Mouse (Mus musculus) ZHBTc4 (cell line): Measurements from ENCODE around the gene Ip6k1.

Experiments used
- DNase-seq: peaks from one replicate; pipeline ENCODE4 v3.0.0-alpha.2; 2011; ENCODE audit warnings: low read depth, low spot score

Ip6k1 gene

DNA sequence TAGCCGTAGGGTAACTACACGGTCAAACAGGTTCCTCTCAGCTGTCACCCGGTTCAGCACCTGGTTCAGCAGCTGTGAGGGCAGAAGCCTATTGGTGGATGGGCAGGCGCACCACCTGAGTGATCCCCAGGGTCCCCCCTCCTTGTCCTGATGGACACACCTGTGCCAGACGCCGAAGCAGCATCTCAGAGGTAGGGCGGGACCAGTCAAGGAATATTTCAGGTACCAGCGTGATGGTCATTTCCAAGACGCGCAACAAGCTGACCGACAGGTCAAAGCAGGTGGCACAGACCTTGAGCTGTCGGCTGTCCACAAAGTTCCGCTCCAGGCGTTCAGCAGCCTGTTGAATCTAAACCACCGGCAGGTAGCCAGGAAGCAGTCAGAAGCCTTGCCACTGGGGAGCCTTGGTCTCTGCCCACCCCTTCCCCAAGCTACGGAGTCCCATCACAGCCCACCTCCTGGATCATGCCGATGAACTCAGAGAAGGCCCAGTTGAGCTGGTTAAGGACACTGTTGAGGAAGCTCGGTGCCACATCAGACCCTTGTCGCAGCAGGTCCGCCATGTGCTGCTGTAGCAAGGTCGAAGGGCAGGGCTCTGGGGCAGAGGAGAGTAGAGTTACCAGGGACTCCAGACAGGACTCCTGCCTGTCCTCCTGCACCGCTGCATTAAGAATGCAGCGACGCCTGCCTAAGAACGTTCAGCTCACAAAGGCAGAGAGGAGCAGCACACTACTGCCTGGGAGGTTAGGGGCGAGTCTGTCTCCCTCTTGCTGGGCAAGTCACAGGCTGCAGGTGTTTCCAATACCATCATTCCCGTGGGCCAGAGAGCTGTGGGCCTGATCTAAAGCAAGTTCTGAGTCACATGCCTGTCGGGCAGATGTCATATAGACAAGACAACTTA, 54.3 kb downstream of the Ip6k1 start:
- no peak for DNase-seq

DNA sequence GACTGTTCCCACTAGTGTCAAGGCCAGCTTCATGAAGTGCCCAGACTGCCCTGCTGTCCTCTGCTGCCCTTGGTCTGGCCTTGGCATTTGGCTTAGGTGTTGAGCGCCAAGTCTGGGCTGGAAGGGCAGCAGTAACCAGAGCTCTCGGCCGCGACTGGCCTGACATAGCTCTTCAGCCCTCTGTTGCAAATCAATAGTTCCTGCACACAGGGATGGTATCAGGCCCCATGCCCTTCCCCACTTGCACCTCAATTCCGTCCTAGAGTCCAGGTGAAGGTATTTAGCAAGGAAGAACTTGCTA, 54.9 kb downstream of the Ip6k1 start:
- DNase-seq, result no peak

DNA sequence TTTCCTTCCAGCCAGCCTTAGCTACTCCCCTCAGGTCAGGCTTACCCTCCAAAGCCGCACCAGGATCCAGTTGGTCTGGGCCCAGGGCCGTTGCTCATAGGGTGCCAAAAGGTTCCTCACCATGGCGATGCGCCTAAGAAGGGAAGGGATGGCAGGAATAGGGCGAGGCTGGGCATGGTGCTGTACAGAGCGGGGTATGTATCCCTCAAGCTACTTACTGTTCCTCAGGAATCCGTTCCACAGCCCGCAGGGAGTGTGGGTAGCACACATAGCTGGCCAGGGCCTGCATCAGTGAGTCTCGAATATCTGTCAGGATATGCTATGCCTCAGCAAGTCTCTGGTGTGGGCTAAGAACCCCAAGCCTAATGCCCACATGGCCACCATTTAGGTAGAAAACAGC, 56.0 kb downstream of the Ip6k1 start:
- DNase-seq, result no peak

DNA sequence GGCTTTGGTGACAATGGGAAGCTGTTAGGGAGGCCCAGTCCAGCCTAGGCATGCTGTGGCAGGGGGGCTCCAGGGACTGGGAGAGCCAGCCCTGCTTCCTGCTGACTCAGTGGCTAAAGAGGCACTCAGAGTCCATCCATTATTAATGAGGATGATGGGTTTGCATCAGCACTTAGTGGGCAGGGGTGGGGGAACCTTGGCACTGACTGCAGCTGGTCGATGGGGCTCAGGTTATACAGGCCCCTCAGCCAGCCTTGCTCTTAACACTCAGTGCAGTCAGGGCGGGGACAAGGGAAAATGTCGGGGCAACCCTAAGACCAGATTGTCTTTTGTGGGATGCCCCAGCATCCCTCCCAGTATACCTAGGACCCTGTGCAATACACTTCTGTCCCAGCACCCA, 59.8 kb downstream of the Ip6k1 start:
- DNase-seq, result no peak

DNA sequence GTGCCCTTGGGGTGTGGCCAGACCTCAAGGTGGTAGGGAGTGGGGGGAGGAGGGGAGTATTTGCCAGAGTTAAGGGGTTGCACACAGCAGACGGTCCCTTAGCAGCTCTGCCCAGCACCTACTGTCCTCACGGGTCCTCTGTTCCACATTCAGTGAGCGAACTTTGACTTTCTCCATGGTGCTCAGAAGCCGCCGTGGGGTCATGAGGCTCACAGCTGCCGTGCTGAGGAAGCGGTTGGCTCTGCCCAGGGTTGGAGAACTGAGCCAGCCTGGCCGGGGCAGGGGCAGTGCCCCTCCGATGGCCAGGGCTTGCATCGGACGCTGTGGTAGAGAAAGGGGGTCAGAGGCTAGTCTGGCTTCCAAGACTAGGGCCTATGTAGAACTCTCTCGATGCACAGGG, 61.1 kb downstream of the Ip6k1 start:
- no peak for DNase-seq

DNA sequence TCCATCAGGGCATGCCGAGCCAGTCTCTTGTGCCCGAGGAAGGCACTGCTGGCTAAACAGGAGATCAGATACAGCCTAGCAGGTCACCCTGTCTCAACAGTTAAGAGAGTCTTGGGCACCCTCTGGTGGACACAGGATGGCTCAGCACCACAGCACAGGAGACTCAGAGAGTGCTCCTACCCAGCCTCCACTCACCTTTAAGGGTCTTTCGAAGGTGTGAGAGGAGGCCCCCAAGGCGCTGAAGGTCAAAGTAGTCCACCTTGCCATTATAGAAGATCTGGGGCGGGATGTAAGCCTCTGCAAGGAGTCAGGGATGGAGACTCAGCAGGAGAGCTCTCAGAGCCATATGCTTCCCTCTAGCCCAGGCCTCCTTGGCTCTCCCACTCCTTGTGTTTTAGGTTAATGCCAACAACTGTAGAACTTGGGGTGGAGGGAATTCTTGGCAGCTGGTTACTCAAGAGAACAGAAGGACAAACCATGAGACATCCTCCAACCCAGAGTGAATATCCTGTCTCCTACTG, 63.2 kb downstream of the Ip6k1 start:
- DNase-seq, result peak; percentile 76

DNA sequence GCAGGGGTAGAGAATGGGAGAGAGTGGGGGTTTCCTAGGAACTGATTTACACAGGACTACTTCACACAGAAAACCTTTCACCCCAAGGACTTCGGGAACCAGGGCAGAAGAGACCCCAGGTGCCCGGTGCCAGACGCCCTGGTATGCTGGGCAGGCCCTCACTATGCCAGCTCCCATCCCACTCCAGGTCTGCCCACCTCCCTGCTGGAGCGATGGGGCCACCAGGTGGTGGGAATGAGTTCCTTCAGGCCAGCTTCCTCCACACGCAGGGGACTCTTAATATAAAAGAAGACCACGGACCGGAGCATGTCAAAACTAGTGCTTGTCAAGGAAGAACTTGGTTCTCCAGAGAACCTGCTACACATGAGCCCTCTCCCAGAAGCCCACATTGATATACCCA, 64.9 kb downstream of the Ip6k1 start:
- peak; percentile 34 for DNase-seq

DNA sequence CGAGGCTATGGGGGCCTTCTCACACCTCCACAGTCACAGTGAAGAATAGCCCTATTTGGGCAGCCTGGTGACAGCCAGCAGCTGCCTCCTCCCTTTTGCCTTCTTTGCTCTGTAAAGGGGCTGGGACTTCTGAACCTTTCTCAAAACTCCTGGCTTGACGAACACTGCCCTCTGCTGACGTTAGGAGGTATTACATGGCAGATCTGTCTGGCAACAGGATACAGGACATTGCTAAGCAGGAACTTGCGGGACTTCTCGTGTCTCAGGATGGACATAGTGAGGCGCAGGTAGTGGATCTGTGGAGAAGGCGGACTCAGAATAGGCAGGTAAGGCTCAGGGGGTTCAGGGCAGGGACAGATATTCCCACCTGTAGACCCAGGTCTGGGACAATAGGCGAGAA, 65.6 kb downstream of the Ip6k1 start:
- DNase-seq, result peak; percentile 89

DNA sequence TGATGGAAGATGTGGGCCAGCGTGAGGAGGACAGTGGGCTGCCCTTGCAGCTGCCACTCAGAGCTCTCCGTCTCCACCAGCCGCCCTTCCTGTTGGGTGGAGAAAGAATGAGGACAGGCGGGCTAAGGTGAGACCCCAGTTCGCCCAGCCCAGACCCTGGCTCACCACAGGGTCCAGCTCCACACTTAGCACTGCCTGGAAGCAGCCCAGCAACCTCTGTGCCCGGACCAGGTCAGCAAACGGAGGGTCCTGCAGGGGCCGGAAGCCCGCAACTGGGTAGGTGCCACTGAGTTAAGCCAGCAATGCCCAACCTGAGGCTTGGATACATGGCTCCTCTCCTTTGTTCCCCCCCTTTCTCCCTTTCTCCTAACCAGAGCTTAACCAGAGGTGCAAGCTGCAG, 66.7 kb downstream of the Ip6k1 start:
- DNase-seq, result no peak

DNA sequence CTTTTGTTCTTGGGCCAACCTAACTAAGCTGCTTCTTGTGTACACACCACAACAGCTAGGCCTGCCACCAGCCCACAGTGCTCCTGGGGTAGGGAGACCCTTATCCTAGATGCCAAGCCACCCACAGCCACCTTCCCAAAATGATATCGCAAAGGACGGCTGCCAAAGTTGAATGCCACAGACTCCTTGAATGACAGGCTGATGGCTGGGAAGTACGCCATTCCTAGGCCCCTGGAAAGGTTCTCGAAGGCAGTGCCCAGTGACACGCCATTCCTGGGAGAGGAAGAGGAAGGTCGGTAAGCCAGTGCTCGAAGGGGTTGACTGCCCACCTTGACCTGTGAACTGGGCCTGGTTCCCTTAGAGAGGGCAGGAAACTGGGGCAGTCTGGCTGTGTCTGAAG, 67.2 kb downstream of the Ip6k1 start:
- no peak for DNase-seq

DNA sequence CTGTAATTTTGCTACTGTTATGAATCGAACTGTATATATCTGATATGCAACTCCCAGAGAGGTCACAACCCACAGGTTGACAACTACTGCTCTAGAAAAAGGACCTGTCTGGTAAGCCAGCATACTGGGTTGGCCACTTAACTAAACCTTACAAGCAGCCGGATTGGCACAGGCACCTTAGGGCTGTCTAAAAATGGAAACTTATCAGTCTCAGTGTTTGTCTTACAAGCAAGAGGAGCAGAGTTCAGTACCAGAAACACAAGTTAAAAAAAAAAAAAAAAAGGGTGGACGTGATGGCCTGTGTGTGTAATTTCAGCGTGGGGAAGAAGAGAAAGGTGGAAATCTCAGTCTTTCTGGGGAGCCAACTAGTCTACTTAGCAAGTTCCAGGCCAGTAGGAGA, 69.5 kb downstream of the Ip6k1 start:
- no peak for DNase-seq

DNA sequence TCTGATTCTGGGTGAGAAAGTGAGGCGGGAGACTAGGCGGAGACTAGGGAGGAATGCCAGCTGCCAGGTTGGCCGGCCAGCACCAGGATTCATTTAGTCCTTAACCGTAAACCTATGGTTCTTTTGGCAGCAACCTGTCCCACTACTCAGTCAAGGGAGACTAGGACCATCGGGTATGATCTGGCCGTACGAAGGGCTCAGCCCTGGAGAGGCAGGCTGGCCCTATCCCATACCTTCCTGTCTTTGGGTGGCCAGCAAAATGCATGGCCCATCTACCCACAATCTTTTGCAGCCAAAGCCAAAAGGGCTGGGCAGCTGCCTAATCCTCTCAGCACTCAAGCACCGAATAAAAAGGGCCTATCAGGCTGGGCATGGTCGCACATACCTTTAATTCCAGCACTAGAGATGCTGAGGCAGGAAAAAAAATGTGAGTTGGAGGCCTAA, 70.2 kb downstream of the Ip6k1 start:
- no peak for DNase-seq

DNA sequence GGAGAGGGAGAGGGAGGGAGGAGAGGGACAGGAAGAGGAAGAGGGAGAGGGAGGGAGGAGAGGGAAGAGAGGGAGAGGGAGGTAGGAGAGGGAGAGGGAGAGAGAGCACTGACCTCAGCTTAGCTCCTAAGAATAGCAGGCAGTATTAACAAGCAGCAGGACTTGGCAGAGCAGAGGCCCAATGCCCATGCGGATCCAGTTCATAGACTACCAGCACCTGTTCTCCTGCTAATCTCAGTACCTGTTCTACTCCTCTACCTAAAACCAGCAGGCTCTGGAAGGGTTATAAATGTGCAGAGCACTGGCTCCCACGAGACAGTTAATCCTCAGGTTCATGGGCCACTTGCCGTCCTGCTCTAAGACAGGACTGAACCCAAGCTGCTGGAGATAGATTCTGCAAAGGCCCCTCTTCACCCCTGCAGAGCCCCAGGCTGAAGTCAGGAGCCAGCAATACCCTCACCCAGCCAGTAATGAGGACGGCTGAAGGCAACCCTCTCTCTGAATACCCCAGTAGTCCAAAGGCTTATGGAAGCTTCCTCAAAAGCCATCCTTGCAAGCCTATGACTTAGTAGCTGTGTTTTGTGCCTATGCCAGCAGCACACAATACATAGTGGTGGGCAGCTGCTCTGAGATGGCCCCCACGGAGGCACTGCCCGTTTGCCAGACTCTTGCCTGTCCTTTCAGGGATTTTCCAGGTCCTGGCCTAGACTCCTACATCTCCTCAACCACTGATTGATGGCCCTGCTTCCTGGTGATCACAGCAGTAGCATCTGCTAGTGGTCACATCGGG, 71.0 kb downstream of the Ip6k1 start:
- no peak for DNase-seq

DNA sequence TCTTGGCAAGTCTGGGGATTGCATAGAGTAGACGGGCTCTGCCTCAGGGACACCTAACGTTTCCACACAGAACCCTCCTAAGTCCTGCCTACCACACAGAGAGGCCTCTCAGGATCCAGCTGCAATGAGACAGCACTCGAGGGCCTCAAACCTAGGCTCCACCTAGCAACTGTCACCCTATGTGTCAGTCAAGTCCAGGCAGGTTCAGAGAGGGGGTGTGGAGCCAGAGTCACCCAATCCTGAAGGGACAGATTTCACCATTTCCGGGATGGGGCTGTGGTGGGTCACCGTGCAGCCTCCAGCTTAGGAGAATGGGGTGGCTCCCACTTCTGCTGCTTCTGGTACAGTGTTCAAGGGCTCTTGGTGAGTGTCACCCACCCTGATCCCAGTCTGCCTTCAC, 77.9 kb downstream of the Ip6k1 start, which contains the start of gene Mst1:
Gene Mst1, plus strand, starts transcription at position 269 of the 400 bp plus-strand sequence.
- peak; percentile 53 for DNase-seq

DNA sequence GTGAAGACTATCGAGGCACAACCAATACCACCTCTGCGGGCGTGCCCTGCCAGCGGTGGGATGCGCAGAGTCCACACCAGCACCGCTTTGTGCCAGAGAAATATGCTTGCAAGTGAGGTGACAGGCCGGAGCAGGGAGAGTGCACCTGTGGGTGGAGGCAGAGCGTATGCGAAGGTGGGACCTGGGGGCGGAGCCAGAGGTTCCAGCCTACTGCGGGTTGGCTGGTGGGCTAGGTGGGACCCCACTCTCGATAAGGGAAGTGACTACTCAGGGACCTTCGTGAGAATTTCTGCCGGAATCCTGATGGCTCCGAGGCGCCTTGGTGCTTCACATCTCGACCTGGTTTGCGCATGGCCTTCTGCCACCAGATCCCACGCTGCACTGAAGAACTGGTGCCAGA, 80.2 kb downstream of the Ip6k1 start:
- peak; percentile 51 for DNase-seq

DNA sequence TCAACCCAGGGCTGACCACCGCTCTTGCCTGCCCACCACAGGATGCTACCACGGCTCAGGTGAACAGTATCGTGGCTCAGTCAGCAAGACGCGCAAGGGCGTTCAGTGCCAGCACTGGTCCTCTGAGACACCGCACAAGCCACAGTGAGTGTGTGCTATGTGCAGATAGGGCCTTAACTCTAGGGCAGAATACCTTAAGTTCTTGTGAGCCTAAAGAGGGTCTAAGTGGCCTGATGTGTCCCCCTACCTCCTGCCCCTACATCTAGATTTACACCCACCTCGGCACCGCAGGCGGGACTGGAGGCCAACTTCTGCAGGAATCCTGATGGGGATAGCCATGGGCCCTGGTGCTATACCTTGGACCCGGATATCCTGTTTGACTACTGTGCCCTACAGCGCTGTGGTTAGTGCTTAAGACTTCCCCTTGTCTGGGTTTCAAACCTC, 80.7 kb downstream of the Ip6k1 start, which contains the start of gene Rnf123:
Gene Rnf123, minus strand, starts transcription at position 359 of the 444 bp plus-strand sequence.
- DNase-seq, result peak; percentile 34

DNA sequence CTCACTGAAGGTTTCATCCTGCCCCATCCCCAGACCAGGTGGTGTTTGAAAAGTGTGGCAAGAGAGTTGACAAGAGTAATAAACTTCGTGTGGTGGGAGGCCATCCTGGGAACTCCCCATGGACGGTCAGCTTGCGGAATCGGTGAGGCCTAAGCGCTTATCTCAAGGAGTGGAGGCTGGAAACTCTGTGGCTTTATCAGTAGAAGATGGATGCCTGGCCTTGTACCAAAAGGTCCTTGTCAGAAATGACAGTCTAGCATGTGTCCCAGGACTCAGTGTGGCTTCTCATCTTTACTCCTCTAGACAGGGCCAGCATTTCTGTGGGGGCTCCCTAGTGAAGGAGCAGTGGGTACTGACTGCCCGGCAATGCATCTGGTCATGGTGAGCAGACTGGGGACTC, 81.3 kb downstream of the Ip6k1 start:
- DNase-seq, result no peak

DNA sequence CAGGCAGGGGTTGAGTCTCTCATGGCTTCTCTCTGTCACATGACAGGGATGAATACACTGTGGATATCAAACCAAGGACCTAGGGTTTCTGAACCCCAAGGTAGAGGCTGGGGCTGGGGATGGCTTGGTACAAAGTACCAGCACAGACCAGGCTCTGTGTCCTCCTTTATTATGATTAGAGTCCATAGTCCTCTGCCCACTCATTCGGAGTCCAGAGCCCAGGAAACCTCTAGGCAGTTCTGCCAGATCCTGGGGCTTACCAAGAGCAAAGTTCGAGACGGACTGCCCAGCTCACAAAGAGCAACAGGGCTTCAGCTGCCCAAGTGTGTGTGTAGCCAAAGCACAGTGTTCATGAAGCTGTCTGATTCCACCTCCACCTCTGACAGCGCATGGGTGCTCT, 83.0 kb downstream of the Ip6k1 start:
- no peak for DNase-seq

DNA sequence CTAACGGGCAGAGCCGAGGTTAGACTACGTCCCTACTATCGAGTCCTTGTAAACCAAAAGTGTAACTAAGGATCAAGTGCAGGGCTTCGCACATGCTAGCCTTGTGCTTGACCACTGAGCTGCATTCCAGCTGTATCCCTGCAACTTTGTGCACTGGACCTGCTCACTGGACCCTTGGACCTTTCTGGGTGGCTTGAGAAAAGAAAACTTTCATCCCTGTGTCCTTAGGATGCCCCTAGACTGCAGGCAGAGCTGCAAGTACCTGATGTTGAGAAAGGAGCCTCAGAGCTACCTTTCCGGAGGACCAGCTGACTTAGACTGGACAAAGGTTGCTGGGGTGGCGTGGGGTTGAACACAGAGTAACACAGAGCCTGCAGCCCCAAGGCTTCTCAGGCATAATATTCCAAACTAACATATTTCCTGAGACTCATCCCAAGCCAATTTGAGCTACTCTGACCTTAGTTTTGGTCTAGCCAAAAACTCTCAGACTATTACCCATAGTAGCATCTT, 88.4 kb downstream of the Ip6k1 start:
- no peak for DNase-seq

DNA sequence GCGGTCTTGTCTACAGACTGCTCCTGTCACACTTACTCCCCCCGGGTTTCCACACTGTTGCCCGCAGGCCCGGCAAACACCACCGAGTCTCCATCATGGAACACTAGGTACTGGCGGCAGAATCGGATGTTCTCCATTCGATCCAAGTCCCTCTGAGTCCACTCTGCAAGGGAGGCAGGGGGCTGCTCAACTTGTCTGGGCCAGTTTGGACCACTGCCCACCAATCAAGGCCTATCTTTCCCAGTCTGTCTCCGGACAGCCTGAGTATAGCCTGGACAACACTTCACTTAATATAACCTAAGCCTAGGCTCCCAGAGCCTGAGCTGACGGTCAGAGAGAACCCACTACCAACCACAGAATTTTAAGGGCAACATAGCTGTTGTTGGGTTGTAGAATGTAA, 91.3 kb downstream of the Ip6k1 start:
- no peak for DNase-seq

DNA sequence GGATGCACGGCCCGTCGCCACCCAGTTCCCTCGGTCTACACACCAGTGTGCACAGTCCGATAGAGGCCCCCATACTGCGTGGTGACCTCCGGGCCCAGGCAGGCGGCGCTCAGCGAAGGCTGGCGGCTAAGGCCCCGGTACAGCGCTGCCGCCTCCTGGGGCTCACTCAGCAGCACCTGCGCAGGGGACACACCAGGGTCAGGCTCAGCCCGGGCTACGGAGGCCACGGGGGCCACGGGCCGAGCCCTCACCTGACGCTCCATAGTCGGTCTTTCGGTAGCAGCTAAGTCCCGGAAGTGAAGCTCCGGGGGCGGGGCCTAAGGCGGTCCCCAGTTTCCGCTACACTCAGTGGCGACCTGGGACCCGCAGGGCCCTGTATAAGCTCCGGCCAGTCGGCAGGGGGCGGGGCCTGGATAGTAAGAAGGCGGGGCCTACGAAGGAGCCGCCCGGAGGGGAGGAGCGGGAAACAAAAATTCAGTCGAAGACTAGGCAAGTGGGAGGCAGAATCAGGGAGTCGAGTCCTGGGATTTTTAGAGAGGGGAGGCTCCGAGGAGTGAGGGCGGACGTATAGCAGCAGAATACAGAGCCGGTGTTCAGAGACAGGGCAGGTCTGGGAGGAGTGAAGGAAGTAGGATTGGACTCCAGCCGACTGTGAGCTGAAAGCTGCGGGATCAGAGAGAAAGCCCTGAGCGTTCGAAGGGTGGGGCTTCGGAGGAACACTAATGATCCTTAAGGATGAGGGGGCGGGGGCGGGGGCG, 92.1 kb downstream of the Ip6k1 start, which contains the start of gene Apeh:
Gene Apeh, minus strand, starts transcription at position 423 of the 758 bp plus-strand sequence.
- peak; percentile 98 for DNase-seq
